Mouse (Mus musculus): ENCODE data around the gene Frs3. TPM values are rescaled to one million over a fixed set of nuclear protein-coding genes. Genes with fewer than 3 reads are reported as not detected.
A peak's percentile ranks its signal among the peaks of the same experiment; 100 is the strongest.

Gene Frs3
- polyA plus RNA-seq, 1 experiment from 2014 or later: 3.5 TPM

DNA sequence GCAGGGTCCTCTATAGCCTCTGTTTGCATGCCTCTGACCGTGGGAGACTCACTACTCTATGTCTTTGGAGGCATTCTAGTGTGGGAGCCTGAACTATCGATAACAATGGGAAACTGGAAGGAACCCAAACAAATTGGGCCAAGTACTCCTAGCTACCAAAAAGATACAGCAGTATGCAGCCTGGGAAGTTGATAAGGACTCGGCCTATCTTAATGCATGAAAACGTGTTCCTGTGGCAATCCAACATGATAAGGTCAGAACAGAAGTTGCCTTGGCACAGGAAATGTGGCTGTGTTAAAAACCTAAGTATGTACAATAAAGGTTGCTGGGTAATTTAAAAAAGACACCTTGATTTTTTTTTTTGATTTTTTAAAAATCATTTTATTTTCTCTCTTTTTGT is 32.4 kb downstream of the Frs3 start:
- Histone ChIP-seq H3K27ac (replicated peaks; ENCODE audit: low read depth, low read length) (no peak overlapping the region), H3K9me3 (replicated peaks; ENCODE audit: control insufficient read depth, low read length) (no peaks in the 10 kb centered on the region), H3K4me2 (ENCODE audit: low read depth, low read length) (no peak overlapping the region), H3K9ac (replicated peaks; ENCODE audit: low read length) (no peak overlapping the region), H3K4me3 (ENCODE audit: low read depth, low read length) (no peak overlapping the region), H3K4me1 (ENCODE audit: control insufficient read depth, insufficient read depth, low read length) (no peaks in the 10 kb centered on the region), H3K36me3 (replicated peaks; ENCODE audit: control insufficient read depth, insufficient read depth, low read depth, low read length) (no peaks in the 10 kb centered on the region), H3K27me3 (ENCODE audit: control insufficient read depth, insufficient read depth, low read length) (no peaks in the 10 kb centered on the region)
- 91% methylated on average over 4 of the region's 4 CpGs for WGBS
- no peak for DNase-seq (ENCODE audit: low spot score)
- ATAC-seq (replicated peaks; ENCODE audit: insufficient number of reproducible peaks, low FRiP score, low TSS enrichment, low read depth): no peak

DNA sequence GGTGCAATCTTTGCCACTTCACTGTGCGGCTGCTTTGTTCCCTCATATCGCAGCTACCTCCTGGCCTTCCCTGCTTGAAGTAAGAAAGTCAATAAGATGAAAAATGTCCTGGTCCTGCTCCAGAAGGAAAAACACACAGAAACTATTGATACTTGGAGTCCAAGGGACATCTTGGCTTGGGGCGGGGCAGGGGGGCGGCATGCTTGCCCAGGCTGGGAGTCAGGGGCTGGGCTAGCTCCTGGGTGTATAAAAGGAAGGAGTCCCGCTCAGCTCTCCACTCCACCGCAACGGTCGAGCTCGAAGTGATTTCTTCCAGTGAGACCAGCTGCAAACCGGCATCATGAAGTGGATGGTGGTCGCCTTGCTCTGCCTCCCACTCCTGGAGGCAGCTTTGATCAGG is 37.7 kb downstream of the Frs3 start, which contains the start of gene Pgc:
Gene Pgc, plus strand, starts transcription at position 277 of the 400 bp plus-strand sequence.
- Histone ChIP-seq H3K9me3 (replicated peaks; ENCODE audit: control insufficient read depth, low read length) (no peaks in the 10 kb centered on the region), H3K36me3 (replicated peaks; ENCODE audit: control insufficient read depth, insufficient read depth, low read depth, low read length) (no peaks in the 10 kb centered on the region), H3K4me3 (ENCODE audit: low read depth, low read length) (no peak within 1 kb of the TSS), H3K27ac (replicated peaks; ENCODE audit: low read depth, low read length) (no peak within 1 kb of the TSS), H3K27me3 (ENCODE audit: control insufficient read depth, insufficient read depth, low read length) (no peaks in the 10 kb centered on the region), H3K4me2 (ENCODE audit: low read depth, low read length) (no peak within 1 kb of the TSS), H3K4me1 (ENCODE audit: control insufficient read depth, insufficient read depth, low read length) (no peaks in the 10 kb centered on the region), H3K9ac (replicated peaks; ENCODE audit: low read length) (no peak within 1 kb of the TSS)
- 75% methylated on average over 11 of the region's 11 CpGs for WGBS
- no peak for ATAC-seq (replicated peaks; ENCODE audit: insufficient number of reproducible peaks, low FRiP score, low TSS enrichment, low read depth)
- no peak for DNase-seq (ENCODE audit: low spot score)

DNA sequence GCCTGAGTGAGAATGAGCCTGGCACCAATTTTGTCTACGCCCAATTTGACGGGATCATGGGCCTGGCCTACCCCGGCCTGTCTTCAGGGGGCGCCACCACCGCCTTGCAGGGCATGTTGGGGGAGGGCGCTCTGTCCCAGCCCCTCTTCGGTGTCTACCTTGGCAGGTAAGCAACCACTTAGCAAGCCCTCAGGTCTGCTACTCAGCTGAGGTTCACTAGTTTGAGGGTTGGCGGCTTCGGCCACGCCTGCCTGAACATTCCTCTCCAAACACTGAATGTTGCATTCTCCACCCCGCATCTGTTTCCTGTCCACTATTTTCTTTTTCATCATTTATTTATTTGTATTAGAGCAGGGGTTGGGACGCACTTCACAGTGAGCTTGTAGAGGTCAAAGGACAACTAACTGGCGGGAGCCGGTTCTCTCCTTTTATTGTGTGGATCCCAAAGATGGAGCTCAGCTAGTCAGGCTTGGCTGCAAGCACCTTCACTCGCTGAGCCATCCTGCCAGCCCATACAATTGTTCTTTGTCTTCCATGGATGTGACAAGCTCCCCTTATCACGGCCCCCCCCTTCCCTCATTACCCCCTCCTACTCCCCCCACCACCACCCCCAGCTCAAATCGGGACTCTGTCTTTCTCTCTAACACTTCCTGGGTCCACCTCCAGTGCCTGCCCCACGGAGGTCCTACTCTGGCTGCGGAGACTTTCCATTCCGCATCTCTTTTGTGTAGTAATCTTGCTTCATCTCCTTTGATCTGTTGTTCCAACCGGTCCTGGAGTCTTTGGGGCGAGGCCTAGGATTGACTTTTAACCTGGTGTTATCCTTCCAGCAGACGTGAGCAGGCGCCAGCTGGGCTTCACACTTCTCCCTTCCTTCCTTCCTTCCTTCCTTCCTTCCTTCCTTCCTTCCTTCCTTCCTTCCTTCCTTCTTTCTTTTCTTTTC is 42.1 kb downstream of the Frs3 start:
- DNase-seq (ENCODE audit: low spot score) (no peak), ATAC-seq (replicated peaks; ENCODE audit: insufficient number of reproducible peaks, low FRiP score, low TSS enrichment, low read depth) (no peak)
- Histone ChIP-seq H3K9me3 (replicated peaks; ENCODE audit: control insufficient read depth, low read length) (no peaks in the 10 kb centered on the region), H3K27me3 (ENCODE audit: control insufficient read depth, insufficient read depth, low read length) (no peaks in the 10 kb centered on the region), H3K36me3 (replicated peaks; ENCODE audit: control insufficient read depth, insufficient read depth, low read depth, low read length) (no peaks in the 10 kb centered on the region), H3K27ac (replicated peaks; ENCODE audit: low read depth, low read length) (no peak overlapping the region), H3K4me1 (ENCODE audit: control insufficient read depth, insufficient read depth, low read length) (no peaks in the 10 kb centered on the region), H3K4me2 (ENCODE audit: low read depth, low read length) (no peak overlapping the region), H3K9ac (replicated peaks; ENCODE audit: low read length) (no peak overlapping the region), H3K4me3 (ENCODE audit: low read depth, low read length) (no peak overlapping the region)
- WGBS: 48% methylated on average over 24 of the region's 24 CpGs

DNA sequence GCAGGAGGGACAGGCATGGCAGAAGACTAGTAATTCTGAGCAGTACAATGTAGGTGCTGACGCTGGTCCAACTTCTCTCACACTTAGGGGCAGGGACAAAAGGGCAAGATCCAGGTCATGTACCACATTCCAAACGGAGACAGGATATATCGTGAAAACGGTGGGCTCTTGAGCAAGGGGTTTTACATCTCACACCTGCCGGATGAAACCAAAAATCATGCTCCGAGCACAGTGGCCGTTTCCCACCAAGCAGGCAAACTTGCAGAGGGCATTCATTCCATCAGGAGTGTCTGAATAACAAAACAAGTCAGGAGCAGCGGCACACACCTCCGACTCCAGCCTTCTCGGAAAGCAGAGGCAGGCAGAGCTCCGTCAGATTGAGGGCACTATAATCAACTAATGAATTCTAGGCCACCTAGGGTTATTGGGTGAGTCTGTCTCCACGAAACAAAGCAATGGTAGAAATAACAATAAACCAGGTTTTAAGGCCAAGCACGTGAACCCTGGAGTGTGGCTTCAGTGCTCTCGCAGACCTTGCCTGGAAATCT is 46.8 kb downstream of the Frs3 start:
- H3K4me2 ChIP-seq (ENCODE audit: low read depth, low read length): no peak overlapping the region
- H3K27me3 ChIP-seq (ENCODE audit: control insufficient read depth, insufficient read depth, low read length): peaks cover 16% of the 10 kb centered on the region
- no peaks in the 10 kb centered on the region for H3K36me3 ChIP-seq (replicated peaks; ENCODE audit: control insufficient read depth, insufficient read depth, low read depth, low read length)
- DNase-seq (ENCODE audit: low spot score): no peak
- 69% methylated on average over 14 of the region's 14 CpGs for WGBS
- peaks cover 7% of the 10 kb centered on the region for H3K4me1 ChIP-seq (ENCODE audit: control insufficient read depth, insufficient read depth, low read length)
- H3K9me3 ChIP-seq (replicated peaks; ENCODE audit: control insufficient read depth, low read length): no peaks in the 10 kb centered on the region
- no peak overlapping the region for H3K27ac ChIP-seq (replicated peaks; ENCODE audit: low read depth, low read length)
- no peak overlapping the region for H3K4me3 ChIP-seq (ENCODE audit: low read depth, low read length)
- no peak for ATAC-seq (replicated peaks; ENCODE audit: insufficient number of reproducible peaks, low FRiP score, low TSS enrichment, low read depth)
- H3K9ac ChIP-seq (replicated peaks; ENCODE audit: low read length): no peak overlapping the region

DNA sequence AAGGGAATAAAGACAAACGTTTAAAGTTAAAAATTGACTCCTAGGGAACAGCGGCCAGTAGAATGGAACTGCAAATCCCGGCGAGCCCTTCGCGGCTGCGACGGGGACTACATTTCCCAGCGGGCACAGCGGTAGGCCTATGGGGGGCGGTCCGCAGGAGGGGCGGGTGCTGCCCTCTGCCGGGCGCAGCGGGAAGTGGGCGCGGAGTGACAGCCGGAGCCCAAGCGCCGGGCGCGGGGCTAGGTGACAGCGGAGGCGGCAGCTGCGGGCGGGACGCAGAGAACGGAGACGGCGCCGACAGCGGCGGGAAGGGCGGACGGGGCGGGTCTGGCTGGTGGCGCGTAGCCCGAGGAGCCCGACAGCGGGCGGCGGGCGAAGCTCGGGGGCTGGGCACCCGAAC is 48.0 kb downstream of the Frs3 start, which contains the start of gene Tfeb:
Gene Tfeb, plus strand, starts transcription at position 175 of the 400 bp plus-strand sequence.
- WGBS: 0% methylated on average over 44 of the region's 47 CpGs
- H3K4me2 ChIP-seq (ENCODE audit: low read depth, low read length): peak within 1 kb of the TSS; percentile 98
- H3K36me3 ChIP-seq (replicated peaks; ENCODE audit: control insufficient read depth, insufficient read depth, low read depth, low read length): no peaks in the 10 kb centered on the region
- peak; percentile 67 for ATAC-seq (replicated peaks; ENCODE audit: insufficient number of reproducible peaks, low FRiP score, low TSS enrichment, low read depth)
- H3K27ac ChIP-seq (replicated peaks; ENCODE audit: low read depth, low read length): no peak within 1 kb of the TSS
- H3K9me3 ChIP-seq (replicated peaks; ENCODE audit: control insufficient read depth, low read length): no peaks in the 10 kb centered on the region
- H3K9ac ChIP-seq (replicated peaks; ENCODE audit: low read length): peak within 1 kb of the TSS; percentile 57
- peak within 1 kb of the TSS; percentile 68 for H3K4me3 ChIP-seq (ENCODE audit: low read depth, low read length)
- peaks cover 16% of the 10 kb centered on the region for H3K27me3 ChIP-seq (ENCODE audit: control insufficient read depth, insufficient read depth, low read length)
- peak; percentile 96 for DNase-seq (ENCODE audit: low spot score)
- peaks cover 7% of the 10 kb centered on the region for H3K4me1 ChIP-seq (ENCODE audit: control insufficient read depth, insufficient read depth, low read length)

DNA sequence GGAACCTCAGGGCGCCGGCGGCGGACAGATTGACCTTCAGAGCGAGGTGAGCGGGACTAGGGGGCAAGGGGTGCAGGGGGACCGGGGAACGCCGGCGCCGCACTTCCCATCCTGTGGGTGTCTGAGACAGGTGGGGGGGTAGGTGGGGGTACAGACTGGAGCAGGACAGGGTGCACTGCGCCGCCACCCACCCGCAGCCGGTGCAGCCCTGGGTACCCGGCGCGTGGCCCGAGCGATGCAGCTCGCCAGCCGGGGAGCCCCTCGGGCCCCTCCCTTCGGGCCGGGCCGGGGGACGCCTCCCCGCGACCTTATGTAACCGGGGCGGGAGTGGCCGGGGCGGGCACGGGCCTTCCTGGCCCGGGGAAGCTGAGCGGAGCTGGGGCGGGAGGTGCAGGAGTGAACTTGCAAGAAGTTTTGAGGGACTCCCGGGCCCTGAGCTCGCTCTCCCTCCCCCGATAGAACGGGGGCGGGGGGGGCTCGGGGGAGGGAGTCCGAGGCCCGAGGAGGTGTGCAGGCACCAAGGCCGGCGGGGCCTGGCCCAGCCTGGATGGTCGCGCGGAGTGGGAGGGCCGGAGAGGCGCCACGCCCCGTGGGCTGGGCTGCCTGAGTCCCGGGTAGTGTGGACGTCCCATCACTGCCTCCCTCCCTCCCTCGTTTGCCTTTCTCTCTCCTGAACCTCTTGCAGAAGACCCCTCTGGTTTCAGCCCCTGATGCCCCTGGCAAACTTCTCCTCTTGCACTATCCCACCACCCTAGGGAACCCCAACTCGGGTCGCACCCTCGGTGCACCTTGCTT is 48.6 kb downstream of the Frs3 start:
- Histone ChIP-seq H3K27me3 (ENCODE audit: control insufficient read depth, insufficient read depth, low read length) (peaks cover 16% of the 10 kb centered on the region), H3K4me3 (ENCODE audit: low read depth, low read length) (peak overlapping the region; percentile 68), H3K9me3 (replicated peaks; ENCODE audit: control insufficient read depth, low read length) (no peaks in the 10 kb centered on the region), H3K27ac (replicated peaks; ENCODE audit: low read depth, low read length) (no peak overlapping the region), H3K9ac (replicated peaks; ENCODE audit: low read length) (peak overlapping the region; percentile 57), H3K36me3 (replicated peaks; ENCODE audit: control insufficient read depth, insufficient read depth, low read depth, low read length) (no peaks in the 10 kb centered on the region), H3K4me1 (ENCODE audit: control insufficient read depth, insufficient read depth, low read length) (peaks cover 7% of the 10 kb centered on the region), H3K4me2 (ENCODE audit: low read depth, low read length) (peak overlapping the region; percentile 98)
- ATAC-seq (replicated peaks; ENCODE audit: insufficient number of reproducible peaks, low FRiP score, low TSS enrichment, low read depth): peak; percentile 83
- DNase-seq (ENCODE audit: low spot score): peak; percentile 72
- 1% methylated on average over 53 of the region's 60 CpGs for WGBS

DNA sequence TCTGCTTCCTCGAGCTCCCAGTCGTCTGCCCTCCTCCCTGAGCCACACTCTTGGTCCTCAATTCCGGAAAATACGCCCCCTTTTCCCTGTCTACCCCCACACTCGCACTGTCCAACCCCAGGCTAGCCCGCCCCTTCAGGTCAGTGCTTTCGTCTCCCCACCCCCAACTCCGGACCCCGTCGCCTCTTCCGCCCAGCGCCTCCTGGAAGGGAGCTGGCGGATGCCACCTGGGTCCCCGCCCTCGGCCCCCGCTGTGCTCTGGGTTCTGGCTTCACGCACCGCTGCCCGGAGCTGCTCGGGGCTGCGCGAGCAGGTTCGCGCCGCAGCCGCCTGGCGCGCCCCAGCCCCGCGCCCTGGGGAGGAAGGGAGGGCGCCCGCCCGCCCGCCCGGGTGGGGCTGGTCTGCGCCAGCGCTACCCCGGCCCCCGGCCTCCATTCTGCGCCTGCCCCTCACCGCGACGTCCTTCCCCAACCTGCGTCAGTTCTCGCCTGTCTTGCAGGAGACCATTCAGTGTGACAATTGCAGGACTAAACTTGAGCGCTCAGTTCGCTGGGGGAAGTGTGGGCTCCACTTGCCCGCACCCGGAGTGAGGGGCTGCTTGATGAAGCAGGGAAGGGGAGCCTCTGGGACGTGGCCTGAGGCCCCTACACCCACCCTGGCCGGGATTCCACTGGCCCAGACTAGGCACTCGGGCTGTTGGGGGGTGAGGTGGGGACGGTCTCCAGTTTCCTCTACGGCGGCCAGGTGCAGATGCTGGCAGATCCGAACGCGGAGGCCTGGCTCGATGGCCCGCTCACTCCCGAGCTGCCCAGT is 49.4 kb downstream of the Frs3 start:
- peaks cover 7% of the 10 kb centered on the region for H3K4me1 ChIP-seq (ENCODE audit: control insufficient read depth, insufficient read depth, low read length)
- WGBS: under 1% methylated on average over 54 of the region's 61 CpGs
- H3K9ac ChIP-seq (replicated peaks; ENCODE audit: low read length): peak overlapping the region; percentile 57
- H3K36me3 ChIP-seq (replicated peaks; ENCODE audit: control insufficient read depth, insufficient read depth, low read depth, low read length): no peaks in the 10 kb centered on the region
- H3K9me3 ChIP-seq (replicated peaks; ENCODE audit: control insufficient read depth, low read length): no peaks in the 10 kb centered on the region
- peak overlapping the region; percentile 98 for H3K4me2 ChIP-seq (ENCODE audit: low read depth, low read length)
- ATAC-seq (replicated peaks; ENCODE audit: insufficient number of reproducible peaks, low FRiP score, low TSS enrichment, low read depth): peak; percentile 45
- H3K27ac ChIP-seq (replicated peaks; ENCODE audit: low read depth, low read length): no peak overlapping the region
- H3K27me3 ChIP-seq (ENCODE audit: control insufficient read depth, insufficient read depth, low read length): peaks cover 16% of the 10 kb centered on the region
- peak overlapping the region; percentile 68 for H3K4me3 ChIP-seq (ENCODE audit: low read depth, low read length)
- DNase-seq (ENCODE audit: low spot score): peak; percentile 34
